Mouse (Mus musculus) monocyte, adult 5-6 weeks (primary cell): ENCODE data around the gene 1700021F07Rik. TPM values are rescaled to one million over a fixed set of nuclear protein-coding genes. Genes with fewer than 3 reads are reported as not detected.

Experiments used
- ATAC-seq: fragments of 153-309, 156-312 bp; replicated peaks from 2 replicates; pipeline ENCODE4 v1.8.0; 2017; ENCODE audit warnings: mild to moderate bottlenecking; ENCODE audit not compliant: low TSS enrichment, insufficient number of reproducible peaks, severe bottlenecking, poor library complexity, low FRiP score
- total RNA-seq: library from RNA; stranded (forward); fragments of 200-1000, 200-491, 200-594 nt; gene quantifications from 3 replicates; pipeline ENCODE4 v1.2.3, GENCODE M21; 2017

1700021F07Rik gene
- total RNA-seq, 1 experiment from 2014 or later, result not detected

GRCm38 (mm10) chr2:173558754-173559396 lies 36.5 kb downstream of the 1700021F07Rik start:
- ATAC-seq, result no peak

GRCm38 (mm10) chr2:173561851-173562442 lies 39.6 kb downstream of the 1700021F07Rik start:
- ATAC-seq, result no peak

GRCm38 (mm10) chr2:173563336-173563735 lies 41.0 kb downstream of the 1700021F07Rik start:
- ATAC-seq, result no peak

- no peak for ATAC-seq
These were observed 41.8 kb downstream of the 1700021F07Rik start for GRCm38 (mm10) chr2:173564179-173564578.

Other genes starting within 250 kb of the 1700021F07Rik start
- 0.29 to 0.39 TPM in 2 of 3 replicates, not detected in the other for gene Pmepa1, start 246.1 kb upstream of the 1700021F07Rik start, total RNA-seq
- not detected in 3 replicates for gene Ankrd60, start 55.8 kb downstream of the 1700021F07Rik start, total RNA-seq
- 13.1 to 23.1 TPM (median 15.2 TPM) in 3 replicates for gene Rab22a, start 137.2 kb downstream of the 1700021F07Rik start, total RNA-seq
- not detected in 3 replicates for gene 1700010B08Rik, start 196.8 kb downstream of the 1700021F07Rik start, total RNA-seq
- 82.5 to 116 TPM (median 97.7 TPM) in 3 replicates for gene Vapb, start 214.9 kb downstream of the 1700021F07Rik start, total RNA-seq